Mouse (Mus musculus) myocyte (in vitro differentiated cells): ENCODE results near the gene Krtcap2. TPM values are rescaled to one million over a fixed set of nuclear protein-coding genes. Genes with fewer than 3 reads are reported as not detected.

Experiments used
- H3K27me3 ChIP-seq: one replicate; pipeline ENCODE4 v1.6.1; 2011; ENCODE audit not compliant: control insufficient read depth, insufficient read depth, insufficient read length
- H3K36me3 ChIP-seq: one replicate; pipeline ENCODE4 v1.6.1; 2011; ENCODE audit not compliant: control insufficient read depth, insufficient read depth
- H3K4me2 ChIP-seq: one replicate; pipeline ENCODE4 v1.6.1; 2011; ENCODE audit warnings: low read depth, control low read depth
- H3K4me3 ChIP-seq: one replicate; pipeline ENCODE4 v1.5.1; 2011; ENCODE audit warnings: mild to moderate bottlenecking, control low read depth, moderate library complexity
- H3K79me2 ChIP-seq: one replicate; pipeline ENCODE4 v1.6.1; 2011; ENCODE audit not compliant: control insufficient read depth, insufficient read depth
- H3ac ChIP-seq: one replicate; pipeline ENCODE4 v1.6.1; 2011; ENCODE audit not compliant: control insufficient read depth, insufficient read length
- CEBPB ChIP-seq: IDR thresholded peaks from 2 replicates; pipeline ENCODE4 v1.6.1; 2011; ENCODE audit warnings: mild to moderate bottlenecking, moderate library complexity; ENCODE audit not compliant: poor library complexity, insufficient read depth, severe bottlenecking
- E2F4 ChIP-seq: IDR thresholded peaks from one replicate; pipeline ENCODE4 v1.6.1; 2011; ENCODE audit warnings: mild to moderate bottlenecking, control low read depth, moderate library complexity; ENCODE audit not compliant: insufficient read depth
- MAX ChIP-seq: IDR thresholded peaks from one replicate; pipeline ENCODE4 v1.6.1; 2011; ENCODE audit warnings: low read depth, mild to moderate bottlenecking, control low read depth
- MYOD1 ChIP-seq, 3 experiments: IDR thresholded peaks; one replicate each; pipeline ENCODE4 v1.6.1; 2011; ENCODE audit warnings: control low read depth in 2 of 3, low read depth in 2 of 3, mild to moderate bottlenecking in 2 of 3, moderate library complexity in 1 of 3; ENCODE audit not compliant: insufficient read length in 2 of 3, control insufficient read depth in 1 of 3
- MYOG ChIP-seq, 3 experiments: IDR thresholded peaks; one replicate each; pipeline ENCODE4 v1.6.1; 2011; ENCODE audit warnings: control low read depth in 2 of 3, low read depth in 2 of 3, mild to moderate bottlenecking in 2 of 3; ENCODE audit not compliant: insufficient read length in 2 of 3, control insufficient read depth in 1 of 3, insufficient read depth in 1 of 3
- POLR2A ChIP-seq: IDR thresholded peaks from one replicate; pipeline ENCODE4 v1.6.1; 2011; ENCODE audit warnings: low read depth, mild to moderate bottlenecking, control low read depth, moderate library complexity; ENCODE audit not compliant: insufficient read length
- POLR2AphosphoS2 ChIP-seq: IDR thresholded peaks from one replicate; pipeline ENCODE4 v1.6.1; 2011; ENCODE audit warnings: low read depth, control low read depth; ENCODE audit not compliant: insufficient read length
- REST ChIP-seq: IDR thresholded peaks from one replicate; pipeline ENCODE4 v1.6.1; 2011; ENCODE audit warnings: mild to moderate bottlenecking, control low read depth, moderate library complexity; ENCODE audit not compliant: insufficient read depth, insufficient read length
- SRF ChIP-seq: IDR thresholded peaks from one replicate; pipeline ENCODE4 v1.6.1; 2011; ENCODE audit warnings: low read depth; ENCODE audit not compliant: control insufficient read depth, insufficient read length
- TCF12 ChIP-seq: IDR thresholded peaks from one replicate; pipeline ENCODE4 v1.6.1; 2011; ENCODE audit warnings: mild to moderate bottlenecking, control low read depth; ENCODE audit not compliant: poor library complexity, insufficient read depth, severe bottlenecking
- TCF3 ChIP-seq: IDR thresholded peaks from one replicate; pipeline ENCODE4 v1.6.1; 2011; ENCODE audit warnings: low read depth, control low read depth; ENCODE audit not compliant: insufficient read length
- USF1 ChIP-seq: IDR thresholded peaks from one replicate; pipeline ENCODE4 v1.6.1; 2011; ENCODE audit warnings: low read depth, mild to moderate bottlenecking, control low read depth, moderate library complexity
- polyA plus RNA-seq: library from polyadenylated mRNA; unstranded; fragments of >200 nt; fragmentation: generic; extraction: Trizol; gene quantifications from one replicate; pipeline ENCODE4 v1.2.1, GENCODE M21; 2012; ENCODE audit warnings: missing spikeins

Krtcap2 gene
- polyA plus RNA-seq, 1 experiment = 371 TPM

DNA sequence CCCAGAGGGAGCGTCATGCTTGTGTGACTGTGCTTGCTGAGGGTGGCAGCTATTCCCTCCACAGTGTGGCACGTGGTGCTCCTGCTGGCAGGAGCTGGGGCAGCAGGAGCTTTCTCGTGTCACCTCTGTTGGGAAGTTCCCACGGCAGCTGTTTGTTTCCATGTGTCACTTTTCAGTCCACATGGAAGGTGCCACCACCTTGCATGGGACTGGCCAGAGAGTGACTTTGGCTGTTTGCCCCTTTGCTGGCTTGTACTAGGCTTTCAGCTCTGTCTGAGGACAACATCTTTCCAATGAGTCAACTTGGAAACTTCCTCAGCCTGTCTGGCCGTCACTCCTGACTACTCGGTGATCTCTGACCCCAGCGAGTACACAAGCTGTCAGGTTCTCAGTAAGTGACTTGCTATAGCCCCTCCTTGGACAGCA, 42.8 kb downstream of the Krtcap2 start:
- no peaks in the 10 kb centered on the region for H3K79me2 ChIP-seq
- TF ChIP-seq POLR2AphosphoS2 (no peak), MYOG (IDR thresholded peaks at IDR 0.05; ENCODE audit: control insufficient read depth in 1 of 3, insufficient read depth in 1 of 3, insufficient read length in 2 of 3, low read depth in 2 of 3) (no peak), USF1 (no peak), TCF12 (no peak), E2F4 (no peak), MAX (no peak), POLR2A (no peak), SRF (no peak), CEBPB (no peak), REST (no peak)
- no peak overlapping the region for H3K4me2 ChIP-seq
- H3K36me3 ChIP-seq = no peaks in the 10 kb centered on the region
- no peak overlapping the region for H3ac ChIP-seq
- no peak overlapping the region for H3K4me3 ChIP-seq
- H3K27me3 ChIP-seq = peaks cover 13% of the 10 kb centered on the region

DNA sequence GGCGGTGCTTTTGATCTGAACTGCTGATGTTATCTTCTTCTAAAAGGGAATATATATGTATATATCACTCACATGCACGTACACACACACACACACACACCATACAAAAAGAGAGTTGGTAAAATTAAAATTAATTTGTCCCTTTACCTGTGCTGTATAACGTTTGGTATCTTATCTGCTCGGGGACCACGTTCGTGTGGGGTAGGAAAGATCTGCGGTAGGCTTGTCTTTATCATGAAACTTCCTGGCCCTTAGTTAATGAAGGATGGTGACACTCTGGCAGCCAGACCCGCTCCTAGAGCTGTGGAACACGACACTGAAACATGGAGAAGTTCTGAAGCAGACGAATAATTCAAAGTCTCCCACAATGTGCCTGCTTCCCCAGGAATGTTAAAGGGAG, 46.1 kb downstream of the Krtcap2 start:
- TF ChIP-seq TCF12 (no peak), REST (no peak), POLR2A (no peak), TCF3 (no peak)
- Histone ChIP-seq H3K4me3 (no peak overlapping the region), H3K4me2 (no peak overlapping the region), H3K79me2 (no peaks in the 10 kb centered on the region), H3ac (no peak overlapping the region), H3K27me3 (peaks cover 6% of the 10 kb centered on the region), H3K36me3 (no peaks in the 10 kb centered on the region)

DNA sequence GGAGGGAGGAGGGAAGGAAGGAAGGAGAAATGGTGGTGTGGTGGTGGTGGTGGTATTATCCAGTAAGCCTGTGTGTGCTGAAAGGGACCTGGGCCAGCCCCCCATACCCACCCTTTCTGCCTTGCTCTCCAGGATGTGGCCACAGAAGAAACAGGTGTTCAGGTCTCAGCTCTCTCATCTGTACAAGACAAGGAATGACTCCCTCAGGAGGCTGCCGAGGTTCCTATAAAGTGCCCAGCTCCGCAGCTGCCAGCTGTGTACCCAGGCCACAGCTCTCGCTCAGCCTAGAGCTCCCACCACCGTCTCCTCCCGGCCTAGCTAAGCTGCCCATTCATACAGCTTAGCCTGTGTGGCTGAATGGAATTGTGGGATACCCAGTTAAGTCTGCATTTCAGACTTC, 46.5 kb downstream of the Krtcap2 start:
- Histone ChIP-seq H3K4me2 (no peak overlapping the region), H3K27me3 (peaks cover 3% of the 10 kb centered on the region), H3K79me2 (no peaks in the 10 kb centered on the region), H3K4me3 (no peak overlapping the region), H3K36me3 (no peaks in the 10 kb centered on the region), H3ac (no peak overlapping the region)
- peak in 1 of 3 experiments; percentile 17 for TF ChIP-seq MYOD1 (IDR thresholded peaks at IDR 0.05; ENCODE audit: control insufficient read depth in 1 of 3, insufficient read length in 2 of 3, low read depth in 2 of 3)
- TF ChIP-seq CEBPB = no peak

DNA sequence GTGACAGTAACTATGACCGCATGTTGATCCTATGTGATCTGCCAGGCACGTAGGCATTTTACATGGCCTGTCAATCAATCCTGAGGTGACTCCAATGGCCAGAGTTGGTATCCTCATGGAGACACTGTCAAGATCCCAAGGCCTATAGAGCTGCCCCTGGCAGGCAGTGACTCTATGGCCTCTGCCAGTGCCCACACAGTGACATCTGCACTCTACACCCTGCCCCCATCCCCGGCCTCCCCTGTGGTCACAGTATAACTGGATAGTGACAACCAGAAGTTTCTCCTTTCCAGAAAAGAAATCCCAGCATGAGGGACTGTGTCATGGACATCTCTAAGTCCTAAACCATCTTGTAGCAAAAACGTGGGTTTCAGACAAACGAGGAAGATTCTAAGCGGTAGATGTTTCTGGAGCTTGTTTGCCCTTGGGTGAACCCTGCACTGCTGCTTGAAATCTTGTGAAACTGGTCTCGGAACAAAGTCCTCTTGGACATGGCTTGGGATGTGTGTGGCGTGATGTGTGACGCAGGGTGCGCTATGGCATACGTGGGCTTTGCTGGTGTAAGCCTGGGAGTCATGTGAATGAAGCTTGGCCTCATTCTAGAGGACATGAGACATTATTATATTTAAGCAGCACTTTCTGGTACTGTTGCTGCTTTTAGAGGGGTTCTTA, 47.6 kb downstream of the Krtcap2 start:
- TF ChIP-seq POLR2AphosphoS2 (no peak), TCF12 (no peak), E2F4 (no peak), POLR2A (no peak), MYOD1 (IDR thresholded peaks at IDR 0.05; ENCODE audit: control insufficient read depth in 1 of 3, insufficient read length in 2 of 3, low read depth in 2 of 3) (no peak), TCF3 (no peak), SRF (no peak), MAX (no peak)

DNA sequence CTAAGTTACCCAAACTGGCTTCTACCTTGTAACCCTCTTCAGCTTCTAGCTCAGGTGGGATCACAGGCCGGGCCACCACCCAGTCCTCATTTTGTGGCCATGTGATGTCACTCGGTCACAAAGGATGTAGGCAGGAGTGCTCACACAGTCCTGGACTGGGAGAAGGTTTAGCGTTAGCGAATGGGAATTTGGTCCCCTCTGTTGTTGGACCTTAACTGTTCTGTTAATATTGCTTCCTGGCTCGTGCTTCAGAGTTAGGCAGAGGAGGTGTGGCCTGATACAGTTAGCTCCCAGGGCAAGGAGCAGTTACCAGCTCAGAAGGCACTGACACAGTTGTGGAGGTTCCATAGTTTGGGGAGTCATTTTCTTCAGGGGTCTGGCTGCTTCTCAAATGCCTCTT, 48.4 kb downstream of the Krtcap2 start:
- Histone ChIP-seq H3K27me3 (no peaks in the 10 kb centered on the region), H3K79me2 (no peaks in the 10 kb centered on the region), H3K36me3 (no peaks in the 10 kb centered on the region), H3ac (no peak overlapping the region), H3K4me2 (no peak overlapping the region), H3K4me3 (no peak overlapping the region)
- TF ChIP-seq E2F4 = no peak
- TF ChIP-seq MYOG (IDR thresholded peaks at IDR 0.05; ENCODE audit: control insufficient read depth in 1 of 3, insufficient read depth in 1 of 3, insufficient read length in 2 of 3, low read depth in 2 of 3) = no peak

More for the DNA sequence above, 47.6 kb downstream of the Krtcap2 start:
- Histone ChIP-seq H3K79me2 (no peaks in the 10 kb centered on the region), H3K4me2 (no peak overlapping the region), H3K27me3 (no peaks in the 10 kb centered on the region), H3K36me3 (no peaks in the 10 kb centered on the region), H3ac (no peak overlapping the region), H3K4me3 (no peak overlapping the region)
